Mouse (Mus musculus) heart, postnatal 10 days (tissue): ENCODE data around the gene Slc3a1. TPM values are rescaled to one million over a fixed set of nuclear protein-coding genes. Genes with fewer than 3 reads are reported as not detected.

ENCODE experiments used
- DNase-seq, 2 experiments: peaks; one replicate each; pipeline ENCODE4 v3.0.0; 2021
- intact Hi-C: fragments of 180-260 bp; cut with DNase I; formaldehyde crosslinking; loops from one replicate; pipeline ENCODE4 v1.15.1; 2025
- total RNA-seq, 2 experiments: library from RNA; stranded (reverse); gene quantifications; 2 replicates each; pipeline ENCODE4 v1.2.3; 2021

The Slc3a1 gene
- under 1 TPM in 1 of 2 experiments, not detected in 1; 0.17 TPM for total RNA-seq

DNA sequence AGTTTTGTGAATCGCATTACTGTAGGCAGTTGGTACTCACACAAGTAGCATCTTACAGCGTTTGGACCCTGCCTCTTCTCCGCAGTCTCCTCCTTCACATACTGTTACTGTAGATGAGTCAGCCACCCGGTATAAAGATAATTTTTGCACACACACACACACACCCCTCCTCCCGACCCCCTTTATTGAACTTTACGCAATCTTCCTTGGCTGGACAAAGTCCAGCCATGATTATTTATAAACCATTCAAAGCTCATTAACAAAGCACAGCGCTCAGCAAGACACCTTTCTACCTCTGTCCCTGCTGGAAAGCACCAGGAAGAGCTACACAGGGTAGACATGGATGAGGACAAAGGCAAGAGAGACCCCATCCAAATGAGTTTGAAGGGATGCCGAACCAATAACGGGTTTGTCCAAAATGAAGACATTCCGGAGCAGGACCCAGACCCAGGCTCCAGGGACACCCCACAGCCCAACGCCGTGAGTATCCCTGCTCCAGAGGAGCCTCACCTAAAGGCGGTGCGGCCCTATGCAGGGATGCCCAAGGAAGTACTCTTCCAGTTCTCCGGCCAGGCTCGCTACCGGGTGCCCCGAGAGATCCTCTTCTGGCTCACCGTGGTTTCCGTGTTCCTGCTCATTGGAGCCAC, at the start of gene Slc3a1:
Gene Slc3a1, plus strand, starts transcription at position 284 of the 647 bp plus-strand sequence.
- intact Hi-C loops = no loop called here
- no peak for DNase-seq

DNA sequence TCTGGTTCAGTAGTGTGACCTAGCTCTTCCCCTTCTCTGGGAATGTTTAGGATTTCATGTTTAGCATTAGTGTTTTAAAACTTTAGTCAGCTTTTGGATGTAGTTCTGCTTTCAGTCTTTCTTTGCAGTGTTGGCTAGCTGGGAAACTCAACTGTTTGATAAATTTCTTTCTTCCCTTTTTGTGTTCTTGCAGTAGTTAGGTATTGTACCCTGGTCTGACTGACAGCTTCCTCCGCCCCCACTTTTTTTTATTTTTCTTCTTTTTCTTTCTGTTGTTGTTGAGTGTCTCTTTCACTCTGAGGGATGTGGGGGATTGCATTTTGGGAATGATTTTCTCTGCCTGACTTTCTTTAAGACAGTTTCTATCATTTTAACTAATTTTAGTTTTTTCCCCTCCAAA, 46.5 kb upstream of the Slc3a1 start:
- intact Hi-C loops = no loop called here
- DNase-seq = no peak

DNA sequence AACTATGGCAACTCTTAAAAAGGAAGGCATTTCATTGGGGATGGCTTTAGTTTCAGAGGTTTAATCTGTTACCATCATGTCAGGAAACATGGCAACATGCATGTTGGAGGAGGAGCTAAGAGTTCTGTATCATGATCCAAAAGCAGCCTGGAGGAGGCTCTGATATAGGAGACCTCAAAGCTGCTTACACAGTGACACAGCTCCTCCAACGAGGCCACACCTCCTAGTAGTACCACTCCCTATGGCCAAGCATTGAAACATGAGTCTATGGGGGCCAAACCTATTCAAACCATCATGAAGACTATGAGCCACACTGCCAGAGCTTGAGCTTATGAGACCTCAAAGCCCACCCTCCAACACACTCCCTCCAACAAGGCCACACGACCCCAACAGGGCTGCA, 45.4 kb upstream of the Slc3a1 start:
- intact Hi-C loops = no loop called here
- no peak for DNase-seq

DNA sequence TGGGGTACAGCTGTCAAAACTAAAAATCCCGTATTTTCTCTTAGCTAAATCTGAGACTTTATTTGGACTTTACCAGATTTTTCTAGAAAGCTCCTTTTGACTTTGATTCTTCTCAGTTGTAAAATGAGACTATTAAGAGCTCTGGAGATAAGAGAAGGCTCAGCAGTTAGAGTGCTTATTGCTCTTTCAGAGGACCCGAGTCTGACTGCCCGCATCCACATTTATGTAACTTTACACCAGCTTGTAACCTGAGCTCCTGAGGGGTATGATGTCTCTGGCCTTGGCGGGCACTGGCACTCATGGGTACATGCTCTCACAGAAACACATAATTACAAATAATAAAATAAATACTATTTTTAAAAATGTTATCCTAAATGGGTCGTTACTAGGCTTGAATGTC, 41.8 kb upstream of the Slc3a1 start:
- intact Hi-C loops = no loop called here
- no peak for DNase-seq

DNA sequence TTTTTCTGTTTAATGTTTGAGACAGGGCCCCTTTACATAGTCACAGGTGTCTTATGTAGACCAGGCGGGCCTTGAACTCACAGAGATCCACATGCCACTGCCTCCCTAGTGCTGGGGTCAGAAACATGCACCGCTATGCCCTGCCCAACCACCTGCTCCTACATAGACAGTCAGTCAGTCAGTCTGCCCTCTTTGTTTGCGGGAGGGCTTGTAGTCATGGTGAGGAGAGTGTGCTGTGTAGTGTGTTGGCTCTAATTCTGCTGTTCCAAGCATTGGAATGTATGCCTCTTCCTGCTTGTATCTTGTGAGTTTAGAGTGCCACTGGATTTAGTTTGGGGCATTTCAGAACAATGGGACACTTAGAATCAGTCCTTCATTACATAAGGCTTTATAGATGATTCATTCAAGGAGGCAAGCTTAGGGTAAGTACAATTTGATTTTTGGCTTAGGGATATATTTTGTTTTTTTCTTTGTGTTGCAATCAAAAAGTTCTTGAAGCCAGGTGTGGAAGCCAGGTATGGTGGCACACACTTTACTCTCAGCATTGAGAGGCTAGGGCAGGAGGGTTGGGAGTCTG, 40.3 kb upstream of the Slc3a1 start:
- intact Hi-C loops = no loop called here
- DNase-seq = peak; percentile 8 to 10

DNA sequence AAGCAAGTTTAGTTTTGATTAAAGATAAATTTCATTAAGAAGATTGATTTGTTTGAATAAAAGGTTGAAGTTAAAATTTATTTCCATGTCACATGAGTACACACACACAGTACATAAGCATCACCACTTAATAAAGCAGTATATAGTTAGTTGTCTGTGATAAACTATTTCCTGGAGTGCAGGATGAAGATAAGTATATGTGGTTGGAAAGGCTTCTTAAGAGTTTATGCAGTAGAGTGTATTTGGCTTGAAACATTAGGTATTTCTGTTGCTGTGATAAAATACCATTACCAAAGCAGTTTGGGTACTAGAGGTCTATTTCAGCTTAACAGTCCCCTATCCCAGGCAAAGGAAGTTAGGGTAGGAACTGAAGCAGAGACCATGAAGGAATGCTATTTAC, 39.7 kb upstream of the Slc3a1 start:
- DNase-seq = no peak
- intact Hi-C loops = no loop called here

DNA sequence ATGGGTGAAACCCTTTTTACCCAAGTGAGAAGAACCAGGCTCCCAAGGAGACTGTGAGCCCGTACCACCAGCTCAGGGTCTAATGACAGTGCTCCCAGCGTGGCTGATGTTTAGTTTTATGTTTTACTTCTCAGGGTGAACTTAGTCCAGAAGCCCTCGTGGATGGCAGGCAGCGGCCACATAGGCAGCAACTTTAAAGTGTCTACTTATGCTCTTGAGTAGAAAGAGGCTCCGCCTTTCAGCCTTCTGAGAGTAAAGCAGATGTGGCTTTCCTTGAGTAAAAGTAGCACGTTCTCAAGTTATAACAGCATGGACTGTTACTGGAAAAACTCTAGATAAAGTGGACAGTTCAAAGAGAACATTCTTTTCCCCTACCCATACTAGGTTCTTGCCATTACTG, 32.3 kb upstream of the Slc3a1 start:
- DNase-seq = no peak
- intact Hi-C loops = no loop called here

DNA sequence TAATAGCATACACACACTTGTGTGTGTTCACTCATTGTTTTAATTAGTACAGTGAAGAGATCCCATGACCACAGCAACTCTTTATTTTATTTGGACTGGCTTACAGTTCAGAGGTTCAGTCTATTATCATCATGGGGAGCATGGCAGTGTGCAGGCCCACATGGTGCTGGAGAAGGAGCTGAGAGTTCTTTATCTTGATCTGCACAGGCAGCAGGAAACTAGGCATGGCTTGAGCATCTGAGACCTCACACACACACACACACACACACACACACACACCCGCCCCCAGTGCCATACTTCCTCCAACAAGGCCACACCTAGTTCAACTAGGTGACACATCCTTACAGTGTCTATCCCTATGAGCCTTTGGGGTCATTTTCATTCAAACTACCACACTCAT, 30.5 kb upstream of the Slc3a1 start:
- intact Hi-C loops = no loop called here

DNA sequence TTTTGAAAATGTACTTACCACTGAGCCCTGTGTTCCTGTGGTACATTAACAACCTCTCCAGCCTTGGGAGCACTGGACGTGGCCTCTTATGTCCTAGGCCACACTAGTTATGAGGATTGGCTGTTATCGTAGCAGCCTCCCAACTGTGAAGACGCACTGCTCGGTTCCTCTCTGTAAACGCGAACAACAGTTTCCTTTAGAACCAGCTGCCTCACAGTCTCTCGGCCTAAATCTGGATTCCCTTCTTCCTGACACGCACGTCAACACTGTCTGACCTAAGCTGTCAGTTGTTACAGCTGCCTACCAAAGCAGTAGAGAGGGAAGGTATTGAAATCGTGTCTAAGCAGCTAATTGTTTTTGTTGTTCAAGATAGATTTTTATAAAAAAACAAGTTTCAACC, 28.5 kb upstream of the Slc3a1 start:
- peak; percentile 18 to 22 for DNase-seq
- intact Hi-C loops = no loop called here

More for the DNA sequence above, 30.5 kb upstream of the Slc3a1 start:
- no peak for DNase-seq

DNA sequence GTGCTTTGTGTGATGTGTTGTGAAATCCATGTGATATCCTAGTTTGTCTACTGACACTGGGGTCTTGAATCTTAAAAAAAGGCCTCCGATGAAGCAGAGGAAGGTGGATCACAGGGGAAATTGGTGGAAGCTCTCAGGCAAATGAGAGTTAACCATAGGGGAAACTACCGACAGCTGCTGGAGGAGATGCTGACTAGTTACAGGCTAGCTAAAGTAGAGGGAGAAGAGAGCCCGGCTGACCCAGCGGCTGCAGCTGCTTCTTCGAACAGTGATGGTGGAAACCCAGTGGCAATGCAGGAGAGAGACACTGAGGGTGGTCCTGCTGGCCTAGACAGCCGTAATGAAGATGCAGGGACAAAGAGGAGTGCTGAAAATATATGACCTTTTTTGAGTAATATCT, 14.7 kb upstream of the Slc3a1 start:
- intact Hi-C loops = no loop called here
- DNase-seq = no peak

DNA sequence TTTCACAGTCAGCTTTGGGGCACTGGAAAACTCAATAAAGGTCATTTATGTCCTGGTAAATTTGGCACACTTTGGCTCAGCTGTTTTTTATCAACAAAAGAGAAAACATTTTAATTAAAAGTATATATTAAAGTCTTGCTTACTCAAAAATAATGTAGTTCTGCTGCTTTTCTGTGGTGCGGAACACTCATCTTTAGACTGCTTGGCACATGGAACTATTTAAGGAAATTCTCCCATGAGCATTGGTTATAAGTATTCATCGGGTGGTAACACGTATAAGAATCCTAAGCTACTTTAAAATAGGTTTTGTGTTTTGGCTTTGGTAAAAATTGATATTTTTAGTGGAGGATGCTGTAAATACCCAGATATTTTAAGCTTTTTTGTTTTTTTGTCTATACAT, 13.5 kb upstream of the Slc3a1 start:
- intact Hi-C loops = no loop called here
- no peak for DNase-seq

DNA sequence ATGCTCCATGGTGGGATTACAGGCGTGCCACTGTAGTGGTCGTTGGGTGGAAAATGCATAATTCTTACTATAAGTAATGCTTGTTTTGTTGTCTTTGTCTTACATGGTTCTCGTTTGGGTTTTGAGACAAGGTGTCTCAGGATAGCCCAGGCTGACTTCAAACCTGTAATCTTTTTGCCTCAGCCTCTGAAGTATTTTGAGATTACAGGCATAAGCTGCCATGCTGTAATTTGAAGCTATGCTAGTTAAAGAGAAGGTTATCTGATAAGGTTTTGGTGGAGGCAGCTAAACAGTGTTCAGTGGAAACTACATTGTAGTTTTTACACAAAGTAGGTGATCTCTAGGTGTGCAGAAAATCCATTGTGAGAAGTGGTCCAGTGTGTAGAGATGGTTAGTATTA, 9.8 kb upstream of the Slc3a1 start:
- intact Hi-C loops = no loop called here
- DNase-seq = no peak

DNA sequence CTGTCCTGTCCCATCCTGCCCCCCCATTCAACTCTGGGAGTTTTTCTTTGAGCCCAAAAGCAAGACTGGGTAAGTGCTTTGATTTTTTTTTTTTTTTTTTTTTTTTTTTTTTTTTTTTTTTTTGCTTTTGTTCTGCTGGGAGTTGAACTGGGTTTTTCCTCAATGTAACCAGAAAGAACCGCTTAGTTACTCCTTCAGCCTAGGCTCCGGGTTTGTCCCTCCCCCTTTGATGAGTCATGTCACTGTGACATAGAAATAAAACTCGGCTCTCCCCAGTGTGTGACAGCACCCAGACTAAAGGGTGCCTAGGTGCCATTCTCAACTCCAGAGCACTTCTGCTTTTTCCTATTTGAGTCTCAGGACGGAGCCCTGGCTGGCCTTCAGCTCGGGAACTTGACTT, 9.4 kb upstream of the Slc3a1 start:
- no peak for DNase-seq
- intact Hi-C loops = no loop called here

DNA sequence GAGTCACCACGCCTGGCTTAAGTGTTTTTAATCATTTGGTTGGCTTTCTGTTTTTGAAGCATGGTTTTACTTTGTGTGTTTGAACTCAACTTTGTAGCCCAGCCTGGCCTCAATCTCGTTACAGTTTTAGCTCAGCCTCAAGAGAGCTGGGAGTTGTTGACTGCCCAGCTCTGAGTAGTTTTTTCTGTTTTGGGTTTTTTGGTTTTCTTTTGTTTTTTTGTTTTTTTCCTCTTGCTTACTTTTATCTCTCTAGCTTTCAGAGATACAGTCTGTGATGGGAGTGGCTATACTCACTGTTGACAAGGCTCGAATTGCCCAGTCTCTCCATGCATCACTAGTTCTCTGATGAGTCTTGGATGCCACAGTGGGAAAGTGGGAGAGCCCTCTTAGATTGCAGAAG, 7.8 kb upstream of the Slc3a1 start:
- intact Hi-C loops = loop anchor here (5.0 kb wide), 3 partner anchors 67 to 612 kb away; no protein-coding TSS in a partner anchor
- no peak for DNase-seq

DNA sequence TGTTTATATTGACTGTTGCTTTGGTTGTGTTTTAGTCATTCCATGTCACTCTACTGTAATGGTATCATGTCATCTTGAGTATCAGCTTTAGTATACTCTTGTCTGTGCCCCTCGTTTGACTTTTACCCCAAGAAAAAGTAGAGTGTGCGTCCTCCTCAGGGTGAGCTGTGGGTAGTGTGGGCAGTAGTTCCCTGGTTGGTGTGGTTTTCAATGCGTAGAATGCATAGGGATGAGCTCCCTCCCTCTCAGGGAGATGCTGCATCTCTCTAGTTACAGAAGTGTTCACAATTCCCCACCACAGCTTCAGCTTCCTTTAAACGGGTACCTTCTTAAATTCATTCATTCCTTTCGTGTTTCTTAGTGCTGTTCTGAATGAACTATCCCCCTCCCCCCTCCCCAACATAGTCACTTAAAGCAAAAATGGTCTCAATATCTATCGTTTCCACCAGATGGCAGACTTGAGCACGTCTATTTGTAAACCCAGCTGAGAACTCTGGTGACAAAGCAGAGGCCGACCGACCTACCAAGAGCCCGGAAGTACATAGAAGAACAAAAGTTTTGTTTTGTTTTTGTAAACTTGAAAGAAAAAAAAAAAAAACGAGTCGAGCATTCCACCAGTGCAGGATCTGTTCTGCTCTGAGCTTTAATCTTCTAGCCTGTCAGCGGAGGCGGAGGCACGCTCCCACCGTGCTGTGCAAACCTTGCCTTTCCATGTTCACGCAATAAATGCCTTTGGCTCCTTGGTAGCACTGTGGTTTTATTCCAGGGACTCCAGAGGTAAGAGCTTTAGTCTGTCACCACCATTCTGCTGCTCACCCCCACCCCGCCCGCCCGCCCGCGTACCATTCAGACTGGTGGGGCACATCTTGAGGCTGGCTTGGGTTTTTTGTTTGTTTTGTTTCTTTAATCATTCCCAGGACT, 4.7 kb upstream of the Slc3a1 start:
- intact Hi-C loops = loop anchor here (5.0 kb wide), 3 partner anchors 64 to 609 kb away; no protein-coding TSS in a partner anchor

DNA sequence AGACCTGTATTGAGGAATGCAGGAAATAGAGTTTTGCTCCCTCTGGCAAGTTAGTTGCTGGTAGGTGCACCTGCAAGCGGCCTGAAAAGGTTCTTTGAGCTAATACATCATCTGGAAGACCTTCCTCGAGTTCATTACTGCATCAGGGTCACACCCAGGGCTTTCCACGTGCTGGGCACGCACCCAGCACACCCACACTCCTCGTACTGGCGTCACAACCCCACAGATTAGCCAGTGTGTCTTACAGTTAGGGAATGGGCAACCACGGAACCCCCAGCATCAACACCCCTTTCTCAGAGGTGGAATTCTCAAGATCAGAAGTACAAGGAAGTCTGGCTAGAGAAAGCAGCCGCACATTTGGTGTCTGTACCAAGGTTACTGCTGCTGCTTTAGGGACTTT, 3.9 kb upstream of the Slc3a1 start:
- intact Hi-C loops = loop anchor here (5.0 kb wide), 3 partner anchors 63 to 608 kb away; no protein-coding TSS in a partner anchor
- no peak for DNase-seq

More for the DNA sequence above, 4.7 kb upstream of the Slc3a1 start:
- DNase-seq = peak; percentile 69 to 81

DNA sequence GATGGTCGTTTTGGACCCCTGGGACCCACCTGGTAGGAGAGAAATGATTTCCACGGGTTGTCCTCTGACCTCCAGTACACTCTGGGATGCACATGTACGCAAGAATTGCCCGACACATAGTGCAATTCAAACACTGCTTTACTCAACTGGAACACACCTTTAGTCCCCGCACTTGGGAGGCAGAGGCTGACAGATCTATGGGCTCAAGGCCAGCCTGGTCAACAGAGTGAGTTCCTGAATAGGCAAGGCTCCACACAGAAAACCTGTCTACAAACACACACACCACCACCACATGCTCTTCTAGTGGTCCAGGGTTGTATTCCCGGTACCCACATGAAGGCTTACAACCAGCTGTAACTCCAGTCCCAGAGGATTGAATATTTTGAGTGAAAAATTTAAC, 3.0 kb upstream of the Slc3a1 start:
- no peak for DNase-seq
- intact Hi-C loops = no loop called here

DNA sequence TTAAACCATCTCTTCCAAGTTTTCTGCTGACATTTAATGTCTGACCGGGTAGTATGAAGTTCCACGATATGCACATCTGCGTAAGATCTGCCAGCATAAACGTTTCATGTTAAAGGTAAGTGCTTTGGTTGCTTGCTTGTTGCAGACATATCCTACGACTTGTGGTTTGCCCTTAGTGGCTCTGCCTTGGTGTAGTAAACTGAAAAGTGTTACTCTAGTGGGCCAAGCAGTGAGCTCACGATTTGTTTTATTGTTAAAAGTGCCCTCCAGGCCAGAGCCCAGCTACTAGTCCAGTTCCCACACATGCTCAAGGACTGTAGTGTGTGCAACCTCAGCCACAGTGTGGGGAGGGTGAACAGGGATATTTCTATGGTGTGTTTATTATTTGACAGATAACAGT, 1.7 kb upstream of the Slc3a1 start:
- intact Hi-C loops = no loop called here
- DNase-seq = no peak

DNA sequence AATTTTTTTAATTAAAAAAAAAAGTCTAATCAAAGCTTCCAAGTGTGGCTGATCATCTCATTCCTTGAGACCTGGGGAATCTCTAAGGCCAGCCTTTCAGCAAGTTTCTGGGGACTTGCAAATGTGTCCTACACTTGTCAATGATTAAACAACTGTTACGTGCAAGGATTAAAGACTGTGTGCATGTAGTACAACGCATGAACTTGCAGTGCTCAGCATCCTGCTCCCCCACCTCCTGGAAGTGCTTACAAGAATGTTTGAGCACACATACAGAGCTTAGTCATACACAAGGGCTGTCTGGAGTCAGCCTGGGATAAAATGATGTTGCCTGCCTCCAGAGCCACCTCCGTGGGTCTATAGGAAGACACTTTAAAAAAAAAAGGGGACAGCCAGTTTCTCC, 929 bp upstream of the Slc3a1 start:
- DNase-seq = no peak
- intact Hi-C loops = no loop called here

DNA sequence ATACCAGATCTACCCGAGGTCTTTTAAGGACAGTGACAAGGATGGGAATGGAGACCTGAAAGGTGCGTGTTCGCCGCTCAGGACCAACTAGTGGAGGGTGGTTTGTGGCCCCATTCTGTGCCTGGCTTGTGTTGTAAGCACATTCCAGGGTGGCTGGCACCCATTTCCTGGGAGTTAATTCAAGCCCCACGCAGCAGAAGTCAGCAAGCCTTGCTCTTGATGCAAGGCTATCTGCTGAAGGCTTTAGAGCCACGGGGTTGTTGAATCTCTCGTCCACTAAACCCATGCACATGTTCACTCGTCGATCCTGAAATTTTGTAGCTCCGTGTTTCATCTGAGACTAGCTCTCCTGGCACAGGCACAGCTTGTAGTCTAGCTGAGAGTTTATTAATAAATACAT, 621 bp downstream of the Slc3a1 start:
- no peak for DNase-seq
- intact Hi-C loops = no loop called here

DNA sequence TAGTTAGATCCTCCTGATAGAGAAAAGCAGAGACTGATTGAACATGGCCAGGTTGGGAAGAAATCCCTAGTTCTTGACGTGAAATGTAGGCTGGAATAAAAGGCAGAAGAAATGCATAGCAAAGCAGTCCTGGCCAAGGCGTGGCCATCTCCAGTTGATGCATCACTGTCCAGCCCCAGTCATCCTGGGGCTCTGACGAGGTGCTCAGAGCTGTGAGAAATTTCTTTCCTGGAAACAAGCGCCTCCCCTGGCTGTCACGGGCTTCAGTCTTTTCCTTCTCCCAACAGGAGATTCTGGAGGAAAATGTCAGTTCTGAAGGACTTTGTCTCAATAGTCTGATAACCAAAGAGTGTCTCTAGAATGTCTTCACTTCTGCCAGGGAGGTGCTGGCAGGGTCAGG, 2.5 kb downstream of the Slc3a1 start:
- intact Hi-C loops = no loop called here
- DNase-seq = no peak

DNA sequence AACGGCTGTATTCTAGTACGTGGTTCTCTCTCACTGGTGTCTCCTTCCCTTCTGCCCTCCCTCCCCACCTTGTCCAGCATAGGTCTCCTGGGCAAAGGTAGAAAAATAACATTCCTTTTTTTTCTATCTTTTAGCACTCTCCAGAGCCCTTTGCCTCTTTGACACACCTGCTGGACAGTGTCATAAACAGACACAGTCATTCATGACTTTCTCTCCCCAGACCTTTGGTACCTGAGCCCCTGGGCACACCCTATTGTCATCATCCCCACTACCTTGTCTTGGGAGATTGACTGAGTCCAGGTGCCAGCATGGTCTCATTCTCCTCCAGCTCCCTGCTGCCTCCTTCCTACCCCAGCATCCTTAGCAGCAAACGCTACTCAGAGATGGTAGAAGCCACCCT, 4.9 kb downstream of the Slc3a1 start:
- intact Hi-C loops = no loop called here
- no peak for DNase-seq
